Comparison of ENCODE assay signal across 24 mouse cellular contexts in genomic region chr14:55737086-55737687, GRCm38 (mm10). TPM values are rescaled to one million over a fixed set of nuclear protein-coding genes. Genes with fewer than 3 reads are reported as not detected.
DNase-seq lines count a peak whose midpoint lies in the region; ATAC-seq and TF ChIP-seq lines count a peak whose summit lies in the region.
"Had no signal": no experiment of that assay in that cellular context is flagged by ENCODE, and none has a peak within 500 bp of the region (broad histone marks: within the 10 kb centered on the region; RNA-seq: fewer than 3 reads in every experiment).

No protein-coding gene starts in this region.

- H3K4me3 ChIP-seq in lung, postnatal 0 days (ENCODE audit: low read depth, low read length) = no peak overlapping the region
- no peak overlapping the region for H3K4me3 ChIP-seq in kidney, embryonic 15.5 days (replicated peaks)
- no peak overlapping the region for H3K4me3 ChIP-seq in hindbrain, postnatal 0 days (ENCODE audit: low read length)
- H3K4me3 ChIP-seq: embryonic facial prominence, embryonic 15.5 days; forebrain, embryonic 15.5 days; heart, adult 2 months; hindbrain, embryonic 12.5 days; left cerebral cortex, adult 2 months; liver, embryonic 15.5 days; lung, embryonic 15.5 days; midbrain, embryonic 12.5 days had no signal

- DNase-seq in lung, postnatal 0 days (ENCODE audit: low spot score) = no peak
- no peak for DNase-seq in lung, postnatal 10 days
- peak; percentile 64 to 85 for DNase-seq in kidney, postnatal 36 days
- no peak for DNase-seq in cerebellum, adult 11-12 months
- no peak for DNase-seq in thymus, postnatal 10 days (ENCODE audit: low spot score in 2 of 2)
- no peak for DNase-seq in hindbrain, postnatal 0 days (ENCODE audit: low spot score)
- DNase-seq: adrenal gland, postnatal 14 days; cerebellum, adult 9-10 months; gastrocnemius, postnatal 14 days; heart, adult 2 months; spleen, adult 18-20 months; thymus, postnatal 14 days had no signal

- peaks cover 11% of the 10 kb centered on the region for H3K36me3 ChIP-seq in lung, postnatal 0 days (ENCODE audit: insufficient read depth, low read length)
- peaks cover 38% of the 10 kb centered on the region for H3K36me3 ChIP-seq in kidney, embryonic 15.5 days
- peaks cover 33% of the 10 kb centered on the region for H3K36me3 ChIP-seq in hindbrain, postnatal 0 days (ENCODE audit: insufficient read depth, low read length)

- WGBS in lung, postnatal 0 days = 70% methylated on average over 9 of the region's 9 CpGs
- WGBS in kidney, embryonic 15.5 days = 83% methylated on average over 9 of the region's 9 CpGs
- WGBS in hindbrain, postnatal 0 days = 91% methylated on average over 9 of the region's 9 CpGs

- no peak overlapping the region for H3K9ac ChIP-seq in lung, postnatal 0 days (replicated peaks; ENCODE audit: low read depth)
- no peak overlapping the region for H3K9ac ChIP-seq in kidney, embryonic 15.5 days
- no peak overlapping the region for H3K9ac ChIP-seq in hindbrain, postnatal 0 days (replicated peaks; ENCODE audit: low read length)
- H3K9ac ChIP-seq: embryonic facial prominence, embryonic 15.5 days; forebrain, embryonic 15.5 days; hindbrain, embryonic 12.5 days; liver, embryonic 15.5 days; lung, embryonic 15.5 days; midbrain, embryonic 12.5 days had no signal

- ATAC-seq in lung, postnatal 0 days = 0 out of 2 replicates have a peak, but pooled peaks have one; percentile 37
- peak; percentile 69; the same call in 1 of the 2 replicates for ATAC-seq in kidney, embryonic 15.5 days (replicated peaks; ENCODE audit: low FRiP score)
- no peak for ATAC-seq in hindbrain, postnatal 0 days
- ATAC-seq: forebrain, embryonic 15.5 days; inflammation-experienced regulatory T-cells, adult 6 months had no signal

- H3K4me1 ChIP-seq in lung, postnatal 0 days (ENCODE audit: insufficient read depth, low read depth, low read length) = no peaks in the 10 kb centered on the region
- H3K4me1 ChIP-seq in kidney, embryonic 15.5 days = peaks cover 4% of the 10 kb centered on the region; the same call in 1 of the 2 replicates
- H3K4me1 ChIP-seq in hindbrain, postnatal 0 days (ENCODE audit: insufficient read depth, low read length) = no peaks in the 10 kb centered on the region
- H3K4me1 ChIP-seq: embryonic facial prominence, embryonic 15.5 days; forebrain, embryonic 15.5 days; hindbrain, embryonic 12.5 days; liver, embryonic 15.5 days; lung, embryonic 15.5 days; midbrain, embryonic 12.5 days had no signal

- no peak for TF ChIP-seq CTCF in lung, postnatal 0 days (IDR thresholded peaks at IDR 0.05)
- no peak for TF ChIP-seq CTCF in hindbrain, postnatal 0 days (IDR thresholded peaks at IDR 0.05; ENCODE audit: low read depth)

- no peak overlapping the region for H3K27ac ChIP-seq in lung, postnatal 0 days (ENCODE audit: low read length)
- H3K27ac ChIP-seq in kidney, embryonic 15.5 days = 0 out of 2 replicates have a peak overlapping the region, but pooled peaks have one; percentile 15
- H3K27ac ChIP-seq in hindbrain, postnatal 0 days = no peak overlapping the region
- H3K27ac ChIP-seq: embryonic facial prominence, embryonic 15.5 days; forebrain, embryonic 15.5 days; heart, adult 2 months; hindbrain, embryonic 12.5 days; left cerebral cortex, adult 2 months; liver, embryonic 15.5 days; lung, embryonic 15.5 days; midbrain, embryonic 12.5 days had no signal

- H3K9me3 ChIP-seq in lung, postnatal 0 days (ENCODE audit: low read length) = no peaks in the 10 kb centered on the region
- H3K9me3 ChIP-seq in kidney, embryonic 15.5 days (replicated peaks) = no peaks in the 10 kb centered on the region
- no peaks in the 10 kb centered on the region for H3K9me3 ChIP-seq in hindbrain, postnatal 0 days (ENCODE audit: low read length)
- H3K9me3 ChIP-seq: embryonic facial prominence, embryonic 15.5 days; forebrain, embryonic 15.5 days; hindbrain, embryonic 12.5 days; liver, embryonic 15.5 days; lung, embryonic 15.5 days; midbrain, embryonic 12.5 days had no signal

- H3K4me2 ChIP-seq in lung, postnatal 0 days (replicated peaks; ENCODE audit: low read depth, low read length) = no peak overlapping the region
- no peak overlapping the region for H3K4me2 ChIP-seq in kidney, embryonic 15.5 days
- no peak overlapping the region for H3K4me2 ChIP-seq in hindbrain, postnatal 0 days (ENCODE audit: low read depth, low read length)
- H3K4me2 ChIP-seq: embryonic facial prominence, embryonic 15.5 days; forebrain, embryonic 15.5 days; hindbrain, embryonic 12.5 days; liver, embryonic 15.5 days; lung, embryonic 15.5 days; midbrain, embryonic 12.5 days had no signal

- H3K27me3 ChIP-seq in lung, postnatal 0 days (replicated peaks; ENCODE audit: insufficient read depth, low read length) = no peaks in the 10 kb centered on the region
- H3K27me3 ChIP-seq in kidney, embryonic 15.5 days = no peaks in the 10 kb centered on the region
- no peaks in the 10 kb centered on the region for H3K27me3 ChIP-seq in hindbrain, postnatal 0 days (ENCODE audit: insufficient read depth, low read length)
- H3K27me3 ChIP-seq: embryonic facial prominence, embryonic 15.5 days; forebrain, embryonic 15.5 days; hindbrain, embryonic 12.5 days; liver, embryonic 15.5 days; lung, embryonic 15.5 days; midbrain, embryonic 12.5 days had no signal

- TF ChIP-seq EP300 in lung, postnatal 0 days (IDR thresholded peaks at IDR 0.05) = no peak

RNA-seq across cellular contexts. Expression of gene Dhrs1, which starts 8.3 kb away (rescaled TPM):
- 74.1 and 83.5 TPM in 2 replicates for polyA plus RNA-seq in lung, postnatal 0 days (2015; fragmentation: Nextera tagmentation; extraction: Ambion mirVana)
- polyA plus RNA-seq in kidney, embryonic 15.5 days (2015; fragmentation: Nextera tagmentation; extraction: Ambion mirVana) = 94.5 and 94.7 TPM in 2 replicates
- total RNA-seq in hindbrain, postnatal 0 days (2014; rRNA removed) = 62.0 and 69.2 TPM in 2 replicates
- 86.0 and 88.3 TPM in 2 replicates for polyA plus RNA-seq in hindbrain, postnatal 0 days (2015; fragmentation: Nextera tagmentation; extraction: Ambion mirVana)

RNA-seq across cellular contexts. Expression of gene Nop9, which starts 8.3 kb away (rescaled TPM):
- polyA plus RNA-seq in lung, postnatal 0 days (2015; fragmentation: Nextera tagmentation; extraction: Ambion mirVana) = 16.2 and 19.5 TPM in 2 replicates
- polyA plus RNA-seq in kidney, embryonic 15.5 days (2015; fragmentation: Nextera tagmentation; extraction: Ambion mirVana) = 38.6 and 43.4 TPM in 2 replicates
- total RNA-seq in hindbrain, postnatal 0 days (2014; rRNA removed) = 19.9 and 28.9 TPM in 2 replicates
- 23.0 and 23.5 TPM in 2 replicates for polyA plus RNA-seq in hindbrain, postnatal 0 days (2015; fragmentation: Nextera tagmentation; extraction: Ambion mirVana)

RNA-seq across cellular contexts. Expression of gene Rabggta, which starts 15.1 kb away (rescaled TPM):
- 31.4 and 32.5 TPM in 2 replicates for polyA plus RNA-seq in lung, postnatal 0 days (2015; fragmentation: Nextera tagmentation; extraction: Ambion mirVana)
- polyA plus RNA-seq in kidney, embryonic 15.5 days (2015; fragmentation: Nextera tagmentation; extraction: Ambion mirVana) = 37.6 and 41.8 TPM in 2 replicates
- 78.7 and 83.8 TPM in 2 replicates for total RNA-seq in hindbrain, postnatal 0 days (2014; rRNA removed)
- polyA plus RNA-seq in hindbrain, postnatal 0 days (2015; fragmentation: Nextera tagmentation; extraction: Ambion mirVana) = 50.4 and 51.9 TPM in 2 replicates

RNA-seq across cellular contexts. Expression of gene Cideb, which starts 21.1 kb away (rescaled TPM):
- polyA plus RNA-seq in lung, postnatal 0 days (2015; fragmentation: Nextera tagmentation; extraction: Ambion mirVana) = 0.65 and 1.3 TPM in 2 replicates
- 10.0 and 11.2 TPM in 2 replicates for polyA plus RNA-seq in kidney, embryonic 15.5 days (2015; fragmentation: Nextera tagmentation; extraction: Ambion mirVana)
- 1.9 TPM in 1 of 2 replicates, not detected in the other for total RNA-seq in hindbrain, postnatal 0 days (2014; rRNA removed)
- 0.75 and 0.81 TPM in 2 replicates for polyA plus RNA-seq in hindbrain, postnatal 0 days (2015; fragmentation: Nextera tagmentation; extraction: Ambion mirVana)
- total RNA-seq: gastrocnemius, postnatal 14 days; neutrophil, adult 5-6 weeks had no signal
- polyA plus RNA-seq: inflammation-experienced regulatory T-cells, adult 6 months; midbrain, embryonic 12.5 days; testis, adult 2 months had no signal

RNA-seq across cellular contexts. Expression of gene Tgm1, which starts 23.5 kb away (rescaled TPM):
- 14.2 and 20.6 TPM in 2 replicates for polyA plus RNA-seq in lung, postnatal 0 days (2015; fragmentation: Nextera tagmentation; extraction: Ambion mirVana)
- polyA plus RNA-seq in kidney, embryonic 15.5 days (2015; fragmentation: Nextera tagmentation; extraction: Ambion mirVana) = 2.1 TPM in 2 replicates
- total RNA-seq in hindbrain, postnatal 0 days (2014; rRNA removed) = 0.10 and 0.11 TPM in 2 replicates
- 0.06 and 0.16 TPM in 2 replicates for polyA plus RNA-seq in hindbrain, postnatal 0 days (2015; fragmentation: Nextera tagmentation; extraction: Ambion mirVana)
- total RNA-seq: left cerebral cortex, adult 2 months; left cerebral cortex, postnatal 36 days had no signal
- polyA plus RNA-seq: inflammation-experienced regulatory T-cells, adult 6 months had no signal

Comparison
In these comparisons a context has a peak if more than half of its experiments do, and no peak if none do; other contexts are left out.
1. DNase-seq: peak in kidney, postnatal 36 days (2 of 2); none in lung, postnatal 0 days (single experiment), lung, postnatal 10 days (single experiment), cerebellum, adult 11-12 months (single experiment), thymus, postnatal 10 days (0 of 2) and hindbrain, postnatal 0 days (single experiment).